Mouse (Mus musculus) layer of hippocampus, postnatal 36 days (tissue): ENCODE results near the gene Susd3. TPM values are rescaled to one million over a fixed set of nuclear protein-coding genes. Genes with fewer than 3 reads are reported as not detected.

Experiments used
- DNase-seq, 2 experiments: peaks; one replicate each; pipeline ENCODE4 v3.0.0; 2022
- total RNA-seq, 2 experiments: library from RNA; stranded (reverse); gene quantifications; 2 replicates each; pipeline ENCODE4 v1.2.3; 2021

The Susd3 gene
- total RNA-seq, 2 experiments from 2014 or later = 2.5 to 2.6 TPM

GRCm38 (mm10) chr13:49183161-49183560, 65.3 kb downstream of the Susd3 start:
- DNase-seq = no peak

- no peak for DNase-seq
Observed at GRCm38 (mm10) chr13:49181411-49181984, 67.0 kb downstream of the Susd3 start.

GRCm38 (mm10) chr13:49180691-49181090, 67.8 kb downstream of the Susd3 start:
- DNase-seq = no peak

Other genes with a start within 250 kb of the Susd3 start
- 10 to 100 TPM; 85.8 to 99.2 TPM for gene Wnk2, start 100.7 kb downstream of the Susd3 start, total RNA-seq
- 10 to 100 TPM; 18.7 to 19.3 TPM for gene Ninj1, start 61.2 kb downstream of the Susd3 start, total RNA-seq
- 10 to 100 TPM; 13.9 to 15.0 TPM for gene Card19, start 32.7 kb downstream of the Susd3 start, total RNA-seq
- gene Fgd3, start 71.6 kb upstream of the Susd3 start, total RNA-seq = 1 to 10 TPM; 6.8 to 6.9 TPM
- 10 to 100 TPM; 54.5 to 59.8 TPM for gene Bicd2, start 92.9 kb upstream of the Susd3 start, total RNA-seq
- gene Ippk, start 172.5 kb upstream of the Susd3 start, total RNA-seq = 10 to 100 TPM; 34.5 to 37.9 TPM
- 1 to 10 TPM; 1.6 TPM for gene Tes3-ps, start 244.6 kb upstream of the Susd3 start, total RNA-seq